Mouse (Mus musculus): ENCODE measurements around the gene Rhbdl1. TPM values are rescaled to one million over a fixed set of nuclear protein-coding genes. Genes with fewer than 3 reads are reported as not detected.

Rhbdl1 gene
- polyA plus RNA-seq, 1 experiment from 2014 or later, result 6.3 TPM

Small RNA genes within 50 kb of the gene (microRNA-seq; reads per million reads assigned to microRNA genes)
- gene Mir3082, result not detected

Other genes starting within 250 kb of the Rhbdl1 start
- 0.63 and 2.2 TPM in 2 replicates for gene Gng13, start 120.1 kb downstream of the Rhbdl1 start, polyA plus RNA-seq (2015; fragmentation: Nextera tagmentation; extraction: Ambion mirVana)
- 6.3 and 7.4 TPM in 2 replicates for gene Chtf18, start 109.9 kb downstream of the Rhbdl1 start, polyA plus RNA-seq (2015; fragmentation: Nextera tagmentation; extraction: Ambion mirVana)
- gene Rpusd1, start 109.6 kb downstream of the Rhbdl1 start, polyA plus RNA-seq (2015; fragmentation: Nextera tagmentation; extraction: Ambion mirVana), result 8.7 and 12.9 TPM in 2 replicates
- 0.06 and 0.07 TPM in 2 replicates for gene Mslnl, start 101.3 kb downstream of the Rhbdl1 start, polyA plus RNA-seq (2015; fragmentation: Nextera tagmentation; extraction: Ambion mirVana)
- 160 and 189 TPM in 2 replicates for gene Msln, start 82.9 kb downstream of the Rhbdl1 start, polyA plus RNA-seq (2015; fragmentation: Nextera tagmentation; extraction: Ambion mirVana)
- 19.4 and 20.0 TPM in 2 replicates for gene Narfl, start 63.5 kb downstream of the Rhbdl1 start, polyA plus RNA-seq (2015; fragmentation: Nextera tagmentation; extraction: Ambion mirVana)
- gene Haghl, start 51.6 kb downstream of the Rhbdl1 start, polyA plus RNA-seq (2015; fragmentation: Nextera tagmentation; extraction: Ambion mirVana), result 37.6 and 41.6 TPM in 2 replicates
- gene Ccdc78, start 50.7 kb downstream of the Rhbdl1 start, polyA plus RNA-seq (2015; fragmentation: Nextera tagmentation; extraction: Ambion mirVana), result 0.24 and 0.27 TPM in 2 replicates
- gene Fam173a, start 44.4 kb downstream of the Rhbdl1 start, polyA plus RNA-seq (2015; fragmentation: Nextera tagmentation; extraction: Ambion mirVana), result 79.0 and 85.2 TPM in 2 replicates
- gene AC134908.4, start 41.6 kb downstream of the Rhbdl1 start, polyA plus RNA-seq (2015; fragmentation: Nextera tagmentation; extraction: Ambion mirVana), result 0.25 TPM in 1 of 2 replicates, not detected in the other
- gene Metrn, start 40.2 kb downstream of the Rhbdl1 start, polyA plus RNA-seq (2015; fragmentation: Nextera tagmentation; extraction: Ambion mirVana), result 22.7 and 22.9 TPM in 2 replicates
- gene Fbxl16, start 28.2 kb downstream of the Rhbdl1 start, polyA plus RNA-seq (2015; fragmentation: Nextera tagmentation; extraction: Ambion mirVana), result 1.4 and 1.8 TPM in 2 replicates
- 10.9 and 11.6 TPM in 2 replicates for gene Wdr24, start 13.7 kb downstream of the Rhbdl1 start, polyA plus RNA-seq (2015; fragmentation: Nextera tagmentation; extraction: Ambion mirVana)
- 29.1 and 29.4 TPM in 2 replicates for gene Jmjd8, start 8.4 kb downstream of the Rhbdl1 start, polyA plus RNA-seq (2015; fragmentation: Nextera tagmentation; extraction: Ambion mirVana)
- 207 and 208 TPM in 2 replicates for gene Stub1, start 3.9 kb downstream of the Rhbdl1 start, polyA plus RNA-seq (2015; fragmentation: Nextera tagmentation; extraction: Ambion mirVana)
- gene Gm20683, start 4.5 kb upstream of the Rhbdl1 start, polyA plus RNA-seq (2015; fragmentation: Nextera tagmentation; extraction: Ambion mirVana), result 1.8 and 2.3 TPM in 2 replicates
- 9.2 and 11.0 TPM in 2 replicates for gene Rhot2, start 7.6 kb upstream of the Rhbdl1 start, polyA plus RNA-seq (2015; fragmentation: Nextera tagmentation; extraction: Ambion mirVana)
- 5.9 and 6.2 TPM in 2 replicates for gene Wdr90, start 24.2 kb upstream of the Rhbdl1 start, polyA plus RNA-seq (2015; fragmentation: Nextera tagmentation; extraction: Ambion mirVana)
- gene Mcrip2, start 31.5 kb upstream of the Rhbdl1 start, polyA plus RNA-seq (2015; fragmentation: Nextera tagmentation; extraction: Ambion mirVana), result 13.1 and 18.2 TPM in 2 replicates
- 36.1 and 44.4 TPM in 2 replicates for gene Mettl26, start 37.8 kb upstream of the Rhbdl1 start, polyA plus RNA-seq (2015; fragmentation: Nextera tagmentation; extraction: Ambion mirVana)
- 0.12 and 0.22 TPM in 2 replicates for gene Wfikkn1, start 43.6 kb upstream of the Rhbdl1 start, polyA plus RNA-seq (2015; fragmentation: Nextera tagmentation; extraction: Ambion mirVana)
- gene Rab40c, start 82.4 kb upstream of the Rhbdl1 start, polyA plus RNA-seq (2015; fragmentation: Nextera tagmentation; extraction: Ambion mirVana), result 16.7 and 18.7 TPM in 2 replicates
- 27.5 and 29.1 TPM in 2 replicates for gene Pigq, start 107.6 kb upstream of the Rhbdl1 start, polyA plus RNA-seq (2015; fragmentation: Nextera tagmentation; extraction: Ambion mirVana)
- not detected in 2 replicates for gene Nhlrc4, start 107.7 kb upstream of the Rhbdl1 start, polyA plus RNA-seq (2015; fragmentation: Nextera tagmentation; extraction: Ambion mirVana)
- gene A930017K11Rik, start 115.3 kb upstream of the Rhbdl1 start, polyA plus RNA-seq (2015; fragmentation: Nextera tagmentation; extraction: Ambion mirVana), result 0.07 TPM in 1 of 2 replicates, not detected in the other
- 13.4 and 16.2 TPM in 2 replicates for gene Capn15, start 148.5 kb upstream of the Rhbdl1 start, polyA plus RNA-seq (2015; fragmentation: Nextera tagmentation; extraction: Ambion mirVana)
- 7.8 and 8.2 TPM in 2 replicates for gene Rab11fip3, start 232.3 kb upstream of the Rhbdl1 start, polyA plus RNA-seq (2015; fragmentation: Nextera tagmentation; extraction: Ambion mirVana)

Measured in urinary bladder, postnatal 0 days (tissue).